Mouse (Mus musculus): Measurements from ENCODE around the gene Mvd.
A peak's percentile ranks its signal among the peaks of the same experiment; 100 is the strongest.

Gene Mvd

DNA sequence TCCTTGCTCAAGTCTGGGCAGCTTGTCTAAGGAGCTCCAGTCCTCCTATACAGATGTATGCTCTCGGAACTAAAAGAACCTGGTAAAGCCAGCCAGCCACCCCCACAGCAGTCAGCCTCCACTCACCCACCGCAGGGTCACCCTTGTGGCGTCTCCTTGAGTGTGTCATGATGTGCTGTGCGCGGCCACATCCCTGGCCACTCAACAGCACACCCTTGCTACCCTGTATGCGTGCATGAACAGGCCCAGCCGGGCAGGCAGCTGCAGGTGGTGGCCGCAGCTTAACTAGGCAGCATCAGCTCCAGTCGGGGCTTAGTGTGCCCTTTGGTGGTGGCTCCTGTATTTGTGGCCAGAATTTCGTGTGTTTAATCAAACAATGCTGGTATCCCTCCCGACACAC is 13.9 kb upstream of the Mvd start:
- DNase-seq (ENCODE audit: low spot score), result no peak

GRCm38 (mm10) chr8:122454409-122454808 is 11.2 kb upstream of the Mvd start:
- DNase-seq (ENCODE audit: low spot score), result no peak

DNA sequence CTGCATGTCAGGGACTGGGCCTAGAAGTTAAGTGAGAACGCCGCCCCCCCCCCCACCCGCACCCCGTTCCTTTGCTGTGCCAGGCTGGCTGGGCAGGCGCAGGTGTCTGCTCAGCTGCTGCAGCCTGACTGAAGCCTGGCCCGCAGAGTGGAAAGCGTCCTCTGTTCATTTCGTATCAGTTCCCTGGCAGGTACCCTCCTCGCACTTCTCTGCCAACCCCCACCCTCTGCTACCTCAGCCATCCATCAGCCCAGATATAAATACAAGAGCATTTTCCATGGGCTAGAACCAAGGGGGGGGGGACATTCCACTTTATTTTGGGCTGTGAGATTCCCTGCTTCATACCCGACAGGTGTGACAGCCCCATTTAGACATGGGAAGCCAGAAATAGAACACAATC is 8.9 kb upstream of the Mvd start:
- no peak for DNase-seq (ENCODE audit: low spot score)

DNA sequence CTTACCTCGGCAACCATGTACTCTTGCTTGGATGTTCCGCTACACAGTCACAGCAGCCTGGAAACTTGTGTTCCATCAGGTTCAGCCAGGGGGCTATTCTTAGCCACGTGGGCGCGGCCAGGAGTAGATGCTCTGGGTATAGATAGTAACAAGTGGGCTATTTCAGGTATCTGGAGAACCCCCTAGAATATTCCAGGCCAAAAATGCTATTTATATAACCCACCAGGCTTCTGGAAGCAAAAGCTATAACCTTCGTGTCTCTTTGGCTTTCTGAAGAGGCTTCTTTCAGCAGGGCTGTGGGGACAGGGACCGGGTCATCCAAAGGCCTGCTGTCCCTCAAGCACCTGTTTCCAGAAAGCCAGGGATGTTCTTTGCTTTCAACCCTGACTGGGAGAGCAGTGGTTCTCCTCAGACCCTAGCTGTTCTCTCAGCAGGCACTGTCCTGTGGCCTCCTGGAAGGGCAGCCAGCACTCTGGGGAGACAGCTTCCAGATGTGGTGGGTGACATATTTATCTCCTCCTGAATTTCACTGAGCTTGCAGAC is 8.0 kb upstream of the Mvd start:
- DNase-seq (ENCODE audit: low spot score), result no peak

- DNase-seq (ENCODE audit: low spot score), result no peak
Observed at GRCm38 (mm10) chr8:122445203-122445602, 2.0 kb upstream of the Mvd start.

- DNase-seq (ENCODE audit: low spot score), result peak; percentile 76
Observed at GRCm38 (mm10) chr8:122444058-122444748, 981 bp upstream of the Mvd start.

DNA sequence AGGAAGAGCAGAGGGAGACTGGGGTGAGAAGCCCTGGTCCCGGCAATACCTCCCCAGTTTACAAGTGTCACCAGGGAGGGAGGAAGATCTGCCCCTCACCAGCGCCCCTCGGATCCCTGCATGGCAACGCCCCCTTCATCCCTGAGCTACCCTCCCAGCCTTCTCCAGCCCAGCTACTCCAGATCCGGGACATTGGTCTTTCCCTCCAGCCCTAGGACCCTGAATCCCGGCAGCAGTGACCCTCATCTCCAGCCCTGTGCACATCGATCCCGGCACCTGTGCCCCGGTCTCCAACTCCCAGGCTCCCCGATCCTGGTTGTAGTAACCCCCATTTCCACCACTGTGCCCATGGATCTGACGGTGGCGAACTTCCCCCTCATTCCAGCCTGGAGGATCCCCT is 441 bp downstream of the Mvd start:
- DNase-seq (ENCODE audit: low spot score), result peak; percentile 51

GRCm38 (mm10) chr8:122442356-122442755 is 866 bp downstream of the Mvd start:
- DNase-seq (ENCODE audit: low spot score), result no peak

DNA sequence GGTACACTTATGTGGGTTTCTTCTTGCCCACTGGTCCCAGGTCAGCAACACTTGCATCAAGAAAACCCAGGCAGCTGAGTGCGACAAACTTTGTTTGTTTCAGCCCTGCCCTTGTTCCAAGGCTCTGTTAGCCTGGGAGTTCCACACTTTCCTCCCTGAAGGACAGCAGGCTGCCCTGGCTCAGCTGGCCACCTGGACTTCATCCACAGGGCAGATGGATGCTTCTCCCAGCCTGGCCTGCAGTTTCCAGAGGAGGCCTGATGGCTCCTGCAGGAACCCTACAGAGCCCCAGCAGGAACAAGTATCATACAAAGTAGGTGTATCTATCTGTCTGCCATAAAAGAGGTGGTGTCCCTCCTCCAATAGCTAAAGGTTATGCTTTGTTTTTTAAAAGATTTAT is 1.9 kb downstream of the Mvd start:
- no peak for DNase-seq (ENCODE audit: low spot score)

DNA sequence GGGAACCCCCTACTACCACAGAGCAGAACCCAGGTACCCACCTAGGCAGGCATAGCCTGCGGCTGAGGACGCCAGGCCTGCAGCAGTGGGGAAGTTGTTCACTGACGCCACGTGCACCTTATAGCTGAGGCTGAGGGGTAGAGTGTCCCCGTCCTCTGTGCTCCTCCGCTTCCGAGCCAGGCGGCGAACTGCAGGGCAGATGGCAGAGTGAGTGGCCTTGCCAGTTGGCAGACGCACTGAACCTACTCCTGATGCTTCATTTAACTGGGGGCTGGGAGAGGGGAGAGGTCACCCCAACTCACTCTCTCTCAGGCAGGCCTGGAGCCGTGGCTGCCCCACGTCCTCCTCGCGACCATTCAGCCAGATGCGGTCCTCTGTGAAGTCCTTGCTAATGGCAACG is 3.9 kb downstream of the Mvd start:
- DNase-seq (ENCODE audit: low spot score), result no peak

GRCm38 (mm10) chr8:122437708-122438331 is 5.4 kb downstream of the Mvd start:
- DNase-seq (ENCODE audit: low spot score), result no peak

DNA sequence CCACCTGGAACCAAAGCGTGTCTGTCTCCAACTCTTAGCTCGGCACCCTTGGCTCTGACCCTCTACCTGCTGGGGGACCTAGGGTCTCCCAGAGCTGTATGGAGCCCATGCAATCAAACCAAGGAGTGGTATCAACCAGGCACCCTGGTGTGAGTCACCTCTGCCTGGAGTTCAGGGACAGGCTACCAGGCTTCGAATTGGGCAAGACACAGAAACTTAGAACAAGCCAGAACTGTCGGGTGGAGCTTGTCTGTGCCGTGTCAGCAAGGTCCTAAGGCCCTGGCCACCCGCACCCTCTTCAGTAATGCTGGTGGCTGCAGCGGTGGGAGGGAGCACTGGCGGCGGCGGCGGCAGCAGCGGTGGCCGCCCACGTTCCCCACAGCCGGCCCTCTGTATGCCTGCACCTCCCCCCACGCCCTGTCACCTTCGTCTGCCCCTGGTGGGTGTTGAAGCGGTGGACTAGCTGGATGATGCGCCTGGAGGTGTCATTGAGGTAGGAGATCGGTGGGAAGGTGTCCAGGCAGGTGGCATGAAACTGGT is 6.6 kb downstream of the Mvd start:
- DNase-seq (ENCODE audit: low spot score), result no peak

- no peak for DNase-seq (ENCODE audit: low spot score)
Observed at GRCm38 (mm10) chr8:122436146-122436545, 7.1 kb downstream of the Mvd start.

GRCm38 (mm10) chr8:122435375-122435774 is 7.8 kb downstream of the Mvd start:
- no peak for DNase-seq (ENCODE audit: low spot score)

- DNase-seq (ENCODE audit: low spot score), result peak; percentile 24
Observed at GRCm38 (mm10) chr8:122433269-122433905, 9.8 kb downstream of the Mvd start.

DNA sequence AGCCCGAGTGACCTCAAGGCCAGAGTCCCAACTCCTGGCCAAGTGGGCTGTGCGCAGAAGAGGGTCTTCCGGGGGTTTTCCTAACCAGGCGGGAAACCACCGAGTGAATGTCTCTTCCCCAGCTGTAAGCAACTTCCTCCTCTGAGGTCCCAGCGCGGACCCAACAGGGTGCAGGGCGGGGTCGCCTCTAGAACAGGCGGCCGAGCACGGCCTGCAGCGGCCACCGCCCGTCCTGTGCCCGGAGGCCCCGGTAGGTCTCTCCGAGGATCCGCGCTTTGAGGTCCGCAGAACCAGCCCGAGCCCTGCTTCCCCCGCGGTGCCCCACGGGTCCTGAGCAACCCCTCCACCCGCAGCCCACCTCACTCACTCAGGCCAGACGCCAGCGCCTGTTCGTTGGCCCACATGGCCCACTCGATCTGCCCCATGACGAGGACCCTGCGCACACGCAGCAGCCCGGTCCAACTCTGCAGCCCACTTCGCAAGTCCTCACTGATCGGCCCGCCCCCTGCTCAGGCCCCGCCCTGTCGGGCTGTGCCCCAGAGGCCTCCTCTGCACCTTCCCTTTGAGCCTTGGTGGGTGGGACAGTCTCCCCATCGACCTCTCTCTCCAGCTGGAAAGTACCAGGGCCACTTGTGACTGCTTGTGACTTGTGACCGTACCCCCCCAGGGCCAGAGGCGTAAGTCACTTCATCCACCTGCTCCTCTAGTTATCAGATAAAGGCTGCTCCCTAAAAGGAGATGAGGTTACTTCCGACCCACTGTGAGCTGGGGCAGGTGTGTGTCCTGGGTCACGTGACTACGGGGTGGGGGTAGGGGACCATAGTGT is 10.6 kb downstream of the Mvd start, which contains the start of gene Cyba:
Gene Cyba, minus strand, starts transcription at position 488 of the 826 bp plus-strand sequence.
- peak; percentile 68 for DNase-seq (ENCODE audit: low spot score)

GRCm38 (mm10) chr8:122431694-122432442 is 11.4 kb downstream of the Mvd start:
- no peak for DNase-seq (ENCODE audit: low spot score)

DNA sequence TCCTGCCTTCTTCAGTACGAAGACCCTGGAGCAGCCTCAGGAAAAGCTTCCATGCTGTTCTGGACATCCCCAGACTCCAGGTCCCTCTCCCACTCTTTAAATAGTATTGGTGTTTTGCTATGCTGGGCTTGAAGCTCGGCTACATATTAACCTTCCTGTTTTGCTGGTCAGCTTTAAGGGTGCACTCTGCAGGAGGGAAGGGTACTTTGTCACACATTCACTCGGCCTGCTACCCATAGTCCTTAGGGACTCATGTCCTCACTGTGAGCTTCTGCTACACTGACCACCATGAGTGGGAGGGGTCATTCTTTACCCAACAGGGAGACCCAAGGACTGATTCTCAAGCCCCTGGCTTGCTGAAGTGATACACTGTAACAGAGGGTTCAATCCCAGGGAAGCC is 12.6 kb downstream of the Mvd start:
- no peak for DNase-seq (ENCODE audit: low spot score)

- DNase-seq (ENCODE audit: low spot score), result no peak
Observed at GRCm38 (mm10) chr8:122430058-122430636, 13.1 kb downstream of the Mvd start.

DNA sequence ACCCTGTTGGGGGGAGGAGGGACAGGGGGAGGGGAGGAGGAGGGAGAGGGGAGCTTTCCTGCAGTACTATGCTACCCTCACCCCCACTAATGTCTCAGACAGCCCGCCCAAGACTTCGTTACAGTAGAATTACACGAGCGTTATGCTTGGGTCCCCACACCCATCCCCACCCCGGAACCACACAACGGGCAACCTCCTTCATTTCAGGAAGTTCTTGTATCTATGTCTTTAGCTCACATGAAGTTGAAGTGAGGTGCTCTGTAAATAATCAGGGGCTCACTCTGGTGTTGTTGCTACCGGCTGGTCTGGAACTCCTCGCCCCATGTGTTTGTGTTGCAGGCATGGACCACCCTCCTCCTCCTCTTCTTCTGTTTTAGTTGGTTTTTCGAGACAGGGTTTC is 15.1 kb downstream of the Mvd start:
- no peak for DNase-seq (ENCODE audit: low spot score)

DNA sequence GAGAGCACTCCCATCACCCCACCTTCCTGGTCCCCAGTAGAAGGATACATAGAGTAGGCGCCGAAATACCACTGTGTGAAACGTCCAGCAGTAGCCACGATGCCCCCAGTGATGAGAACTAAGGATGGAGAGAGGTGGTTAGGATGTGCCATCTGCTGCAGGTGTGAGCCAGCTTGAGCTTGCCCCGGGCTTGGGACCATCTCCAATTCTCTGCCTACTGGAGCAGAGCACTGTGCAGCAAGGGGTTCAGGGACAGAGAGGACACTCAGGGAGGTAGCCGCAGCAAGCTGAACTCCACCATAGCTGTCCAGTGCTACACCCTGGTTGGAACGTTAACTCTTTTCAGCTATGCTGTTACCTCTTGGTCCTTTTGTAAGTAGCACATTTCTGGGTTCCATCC is 15.6 kb downstream of the Mvd start:
- no peak for DNase-seq (ENCODE audit: low spot score)

All from retina, embryonic 14.5 days (tissue).